Mouse (Mus musculus): ENCODE results near the gene Sycp2.

The Sycp2 gene

DNA sequence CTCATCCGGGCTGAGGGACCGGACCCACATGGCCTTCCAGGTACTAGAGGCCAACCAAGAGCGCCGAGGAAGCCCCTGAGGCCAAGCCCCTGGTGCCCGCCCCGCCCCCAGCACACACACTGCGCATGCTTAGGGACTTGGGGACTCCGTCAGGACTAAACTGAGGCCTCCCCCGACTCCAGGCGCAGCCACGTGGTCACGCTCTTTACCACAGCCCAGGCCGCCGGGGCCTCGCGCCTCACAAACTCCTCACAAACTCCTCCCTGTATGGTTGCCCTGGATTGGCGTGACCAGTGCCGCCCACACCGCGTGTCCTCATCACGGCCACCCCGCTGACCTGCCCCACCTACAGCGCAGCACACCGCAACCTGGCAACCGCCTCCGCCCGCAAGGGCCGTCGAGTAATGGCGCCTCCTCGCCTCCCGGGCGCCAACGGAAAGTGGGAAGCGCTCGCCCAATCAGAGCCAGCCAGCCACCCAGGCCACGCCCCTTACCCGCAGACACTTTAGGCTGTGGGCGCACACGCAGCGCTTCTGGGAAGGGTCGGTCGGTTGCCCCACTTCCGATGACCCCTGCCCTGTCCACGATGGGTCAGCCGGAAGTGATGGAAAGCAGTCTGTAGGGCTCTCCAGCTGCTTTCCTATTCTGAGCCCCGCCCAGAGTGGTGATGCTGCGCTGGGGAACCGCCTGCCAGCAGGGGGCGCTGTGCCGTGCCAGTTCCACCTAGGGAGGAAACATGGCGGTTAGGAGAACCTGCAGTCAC lies at the start of gene Sycp2:
Gene Sycp2, minus strand, starts transcription at position 633 of the 763 bp plus-strand sequence.
- DNase-seq (ENCODE audit: low spot score), result no peak

DNA sequence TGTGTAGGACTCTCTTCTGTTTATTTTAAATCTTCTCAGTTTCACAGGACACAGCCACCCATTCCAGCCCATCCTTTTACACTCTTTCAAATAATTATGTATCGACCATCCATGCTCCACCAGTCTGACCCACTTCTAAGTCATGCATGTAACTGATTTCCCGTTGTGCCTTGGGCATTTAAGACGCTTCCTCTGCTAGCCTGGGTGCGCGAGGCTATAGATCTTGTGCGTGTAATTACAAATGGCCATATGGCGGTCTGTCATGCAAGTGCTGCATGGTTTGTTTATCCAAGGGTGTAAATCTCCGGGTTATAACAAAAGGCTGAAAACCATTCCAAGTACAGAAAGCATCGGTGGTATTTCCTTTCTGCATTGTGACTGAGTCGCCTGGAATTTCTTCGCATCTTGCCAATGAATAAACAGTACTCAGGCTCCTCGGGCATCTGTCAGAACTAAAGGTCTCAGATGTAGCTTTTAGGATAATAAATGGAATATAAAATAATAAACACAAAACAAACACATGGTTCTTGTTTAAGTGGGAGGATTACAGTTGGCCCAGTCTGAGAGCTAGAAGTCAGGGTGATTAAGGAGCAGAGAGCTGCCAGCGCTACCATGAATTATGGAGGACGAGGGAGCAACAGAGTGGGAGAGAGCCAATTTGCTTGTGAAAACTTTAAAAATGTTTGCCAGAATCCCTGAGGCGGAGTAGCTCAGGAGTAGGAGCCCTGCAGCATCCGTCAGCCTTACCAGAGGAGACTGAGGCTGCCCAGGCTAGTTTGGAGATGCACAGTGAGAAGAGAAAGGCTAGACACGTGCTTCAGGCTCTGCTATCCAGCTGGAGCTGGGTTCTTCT lies 47.4 kb upstream of the Sycp2 start:
- DNase-seq (ENCODE audit: low spot score), result no peak

DNA sequence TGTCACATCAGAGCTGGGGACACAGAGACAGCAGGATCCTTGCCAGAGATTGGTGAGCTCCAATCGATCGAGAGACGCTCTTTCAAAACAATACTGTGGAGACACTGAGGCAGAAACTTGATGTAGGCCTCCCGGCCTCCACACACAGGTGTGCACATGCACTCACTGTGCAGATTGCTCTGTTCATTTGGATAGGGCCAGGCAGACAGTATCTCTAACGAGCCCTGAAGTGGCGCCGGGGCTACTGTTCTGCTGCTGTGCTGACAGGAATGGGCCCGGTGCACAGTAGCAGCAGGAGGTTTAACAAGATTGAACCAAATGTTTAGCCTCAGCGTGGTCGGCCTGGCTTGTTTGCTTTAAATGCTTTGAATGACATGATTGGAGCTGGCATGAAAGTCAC lies 43.5 kb upstream of the Sycp2 start:
- no peak for DNase-seq (ENCODE audit: low spot score)

DNA sequence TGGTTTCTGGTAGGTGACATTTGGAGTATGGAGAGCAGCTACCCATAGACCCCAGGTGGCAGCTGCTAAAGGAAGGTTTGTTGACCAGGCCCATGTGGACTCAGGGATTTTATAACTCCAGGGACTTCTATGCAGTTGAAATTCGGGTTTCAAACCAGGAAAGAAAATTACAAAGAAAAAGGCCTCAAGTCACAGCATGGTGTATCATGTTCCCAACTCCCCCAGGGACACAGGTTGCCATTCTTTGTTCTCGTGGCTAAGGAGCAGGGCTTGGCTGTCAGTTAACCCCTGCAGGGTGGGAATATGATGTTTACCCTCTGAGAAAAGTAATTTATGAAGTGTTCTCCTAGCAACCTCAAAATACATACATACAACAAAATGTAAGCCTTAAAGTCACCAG lies 42.8 kb upstream of the Sycp2 start:
- DNase-seq (ENCODE audit: low spot score), result no peak

DNA sequence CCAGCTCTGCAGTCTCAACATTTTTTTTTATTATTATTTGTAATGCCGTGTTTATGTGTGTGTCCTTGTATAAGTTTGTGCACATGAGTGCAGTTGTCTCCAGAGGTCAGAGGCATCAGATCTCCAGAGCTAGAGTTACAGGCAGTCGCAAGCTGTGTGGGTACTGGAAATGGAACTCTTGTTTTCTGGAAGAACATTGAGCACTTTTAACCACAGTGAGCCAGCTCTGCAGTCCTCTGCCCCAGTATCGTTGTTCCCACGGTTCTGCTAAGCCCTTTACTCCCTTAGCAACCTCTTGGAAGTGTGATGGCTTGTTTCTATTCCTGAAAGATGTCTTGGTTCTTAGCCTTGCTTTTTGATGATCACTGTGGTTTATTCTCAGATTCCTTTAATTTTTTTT lies 41.9 kb upstream of the Sycp2 start:
- DNase-seq (ENCODE audit: low spot score), result no peak

DNA sequence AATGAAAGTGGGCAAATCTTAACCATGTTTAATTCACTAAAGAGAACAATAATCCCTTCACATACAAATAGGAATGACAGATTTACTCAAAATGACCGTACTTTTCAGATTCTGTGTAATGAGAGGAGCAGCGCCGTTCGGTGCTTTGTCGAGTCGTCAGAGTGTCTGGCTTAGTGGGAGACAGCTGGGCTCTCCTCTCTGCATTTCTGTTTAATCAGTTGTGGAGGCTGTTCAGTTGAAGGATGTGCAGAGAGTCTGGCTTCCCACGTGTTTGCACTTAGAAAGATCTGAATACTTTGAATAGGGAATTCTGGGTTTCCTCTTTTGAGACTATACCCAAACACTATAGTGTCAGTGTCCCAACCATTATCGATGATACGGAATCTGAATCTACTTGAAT lies 29.8 kb upstream of the Sycp2 start:
- no peak for DNase-seq (ENCODE audit: low spot score)

DNA sequence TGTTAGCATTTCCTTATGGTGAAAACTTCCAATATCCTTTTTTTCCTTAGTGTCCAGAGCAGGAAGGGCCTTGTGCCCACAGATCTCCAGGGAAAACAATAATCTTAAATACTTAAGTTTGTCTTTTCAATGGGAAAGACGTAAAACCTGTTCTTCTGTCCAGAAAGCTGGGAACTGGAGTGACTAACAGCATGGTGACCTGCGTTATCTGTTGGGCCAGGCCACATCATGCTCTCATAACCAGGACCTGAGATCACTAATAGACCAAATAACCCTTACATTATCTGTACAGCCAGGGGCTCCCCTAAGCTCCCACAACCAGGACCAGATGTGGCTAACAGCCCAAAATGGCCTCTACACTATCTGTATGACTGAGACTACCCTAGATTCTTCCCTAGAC lies 26.4 kb upstream of the Sycp2 start:
- no peak for DNase-seq (ENCODE audit: low spot score)

DNA sequence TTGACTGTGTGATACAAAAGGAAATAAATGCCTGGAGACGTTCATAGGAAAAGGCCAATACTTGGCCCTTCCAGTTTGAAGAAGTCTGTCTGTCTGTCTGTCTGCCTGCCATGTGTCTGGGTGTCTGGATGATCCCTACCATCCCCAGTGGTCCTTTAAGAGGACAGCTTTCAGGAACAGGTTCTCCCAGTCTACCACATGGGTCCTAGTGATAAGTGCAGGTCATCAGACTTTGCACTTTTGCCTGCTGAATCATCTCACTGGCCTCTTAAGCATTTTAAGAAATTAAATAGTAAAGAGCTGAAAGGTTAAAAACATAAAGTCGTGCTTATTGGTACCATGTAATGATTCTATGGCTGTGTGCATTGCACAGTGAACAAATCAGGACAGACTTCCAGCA lies 26.0 kb upstream of the Sycp2 start:
- DNase-seq (ENCODE audit: low spot score), result no peak

DNA sequence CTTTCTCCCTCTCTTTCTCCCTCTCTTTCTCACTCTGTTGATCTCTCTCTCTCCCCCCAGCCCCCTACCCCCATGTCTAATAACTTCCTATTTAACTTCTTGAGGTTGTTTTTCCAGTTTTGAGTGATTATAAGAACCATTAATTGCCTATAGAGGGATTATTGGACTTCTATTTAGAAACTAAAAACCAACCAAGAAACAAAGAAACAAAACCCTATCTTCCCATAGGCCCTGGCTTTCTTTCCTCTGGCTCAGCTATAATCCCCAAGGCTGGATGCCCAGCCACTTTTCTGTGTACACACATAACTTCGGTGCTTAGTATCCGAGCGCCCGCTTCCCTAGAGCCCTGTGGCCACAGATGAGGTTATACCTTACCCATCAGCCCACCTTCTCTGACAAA lies 22.7 kb upstream of the Sycp2 start, which contains the start of gene Cdh26:
Gene Cdh26, plus strand, starts transcription at position 301 of the 400 bp plus-strand sequence.
- DNase-seq (ENCODE audit: low spot score), result no peak

DNA sequence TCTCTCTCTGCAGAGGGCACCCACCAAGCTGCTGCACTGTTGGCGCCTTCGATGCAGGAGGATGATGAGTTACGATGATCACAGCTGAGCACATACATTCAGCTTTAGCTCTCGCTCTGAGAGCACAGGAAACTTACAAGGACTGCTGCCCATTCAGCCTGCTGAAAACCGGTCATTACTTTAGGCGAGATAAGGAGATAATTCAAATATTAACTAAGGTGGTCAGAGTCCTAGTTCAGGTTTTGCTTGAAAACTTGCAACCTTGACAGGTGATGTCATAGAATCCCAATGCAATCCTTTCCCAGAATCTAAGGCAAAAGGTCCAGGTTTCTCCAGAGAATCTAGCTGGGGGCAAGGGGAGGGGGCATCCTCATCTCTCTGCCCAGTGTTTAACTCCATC lies 21.9 kb upstream of the Sycp2 start:
- DNase-seq (ENCODE audit: low spot score), result no peak

DNA sequence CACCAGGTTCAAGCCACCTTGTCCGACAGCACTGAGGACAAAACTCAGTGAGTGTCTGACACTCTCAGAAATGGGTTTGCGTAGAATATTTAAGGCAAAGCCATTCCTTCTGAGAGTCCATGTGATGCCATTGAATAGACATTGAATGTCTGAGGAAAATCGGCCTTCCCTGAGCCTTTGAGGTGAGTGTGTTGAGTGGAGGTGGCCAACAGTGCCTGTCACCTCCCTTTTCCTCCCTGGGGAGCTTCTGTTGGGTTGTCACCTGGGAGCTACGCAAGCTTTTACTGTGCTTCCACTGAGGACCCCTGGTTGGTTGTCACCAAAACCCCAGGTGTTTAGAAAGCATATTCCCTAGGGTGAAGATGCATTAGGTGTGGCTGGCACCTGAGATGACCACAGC lies 21.2 kb upstream of the Sycp2 start:
- DNase-seq (ENCODE audit: low spot score), result no peak

DNA sequence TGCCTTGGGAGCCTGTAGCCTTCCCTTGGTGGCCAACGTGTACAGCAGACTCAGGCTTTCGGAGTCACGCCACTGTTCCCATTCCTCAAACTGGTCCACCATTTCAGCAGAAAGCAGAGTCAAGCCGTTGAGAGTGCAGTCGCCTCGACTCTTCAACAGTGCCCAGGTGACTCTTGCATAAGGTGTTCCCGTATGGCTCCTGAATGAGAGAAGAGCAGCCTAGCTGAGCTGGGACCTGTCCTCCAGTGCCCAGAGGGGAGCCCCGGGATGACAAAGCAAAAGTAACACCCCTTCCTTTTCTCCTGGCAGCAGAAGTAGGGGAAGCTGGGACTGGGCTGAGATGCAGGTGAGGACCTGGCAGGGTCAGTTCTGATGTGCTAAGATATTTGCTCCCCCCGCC lies 20.7 kb upstream of the Sycp2 start:
- no peak for DNase-seq (ENCODE audit: low spot score)

DNA sequence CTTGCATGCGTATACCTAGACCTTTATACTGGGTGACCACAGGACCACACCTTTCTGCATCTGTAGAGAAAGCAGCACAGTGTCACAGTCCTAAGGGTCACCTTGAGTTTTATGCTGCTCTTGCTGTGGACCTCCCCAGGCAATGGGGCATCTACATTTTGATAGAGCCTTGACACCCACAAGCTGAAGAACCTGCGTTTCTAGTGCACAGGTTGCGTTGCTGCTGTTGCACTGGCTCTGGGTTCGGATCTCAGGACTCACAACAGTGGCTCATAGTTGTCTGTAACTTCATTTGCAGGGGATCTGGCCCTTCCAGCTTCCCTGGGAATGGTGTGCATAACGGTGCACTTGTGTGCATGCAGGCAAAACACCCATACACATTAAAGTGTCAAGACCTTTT lies 19.7 kb upstream of the Sycp2 start:
- DNase-seq (ENCODE audit: low spot score), result no peak

DNA sequence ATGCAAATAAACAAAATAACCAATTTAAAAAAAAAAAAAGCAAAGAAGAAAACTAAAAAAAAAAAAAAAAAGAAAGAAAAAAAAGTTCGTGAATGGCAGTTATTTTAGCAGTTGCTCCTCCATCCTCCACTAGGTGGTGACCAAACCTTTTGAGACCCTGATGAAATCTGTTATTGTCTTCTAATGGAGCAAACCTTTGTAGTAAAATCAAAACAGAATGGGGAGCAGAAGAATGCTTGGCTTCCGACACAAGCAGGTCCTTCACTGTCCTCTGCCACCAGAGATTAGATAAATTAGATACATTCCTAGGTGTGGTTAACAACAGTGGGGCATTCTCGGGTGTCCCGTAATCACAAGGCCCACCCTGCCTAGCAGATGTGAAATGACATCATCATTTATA lies 18.7 kb upstream of the Sycp2 start:
- DNase-seq (ENCODE audit: low spot score), result no peak

DNA sequence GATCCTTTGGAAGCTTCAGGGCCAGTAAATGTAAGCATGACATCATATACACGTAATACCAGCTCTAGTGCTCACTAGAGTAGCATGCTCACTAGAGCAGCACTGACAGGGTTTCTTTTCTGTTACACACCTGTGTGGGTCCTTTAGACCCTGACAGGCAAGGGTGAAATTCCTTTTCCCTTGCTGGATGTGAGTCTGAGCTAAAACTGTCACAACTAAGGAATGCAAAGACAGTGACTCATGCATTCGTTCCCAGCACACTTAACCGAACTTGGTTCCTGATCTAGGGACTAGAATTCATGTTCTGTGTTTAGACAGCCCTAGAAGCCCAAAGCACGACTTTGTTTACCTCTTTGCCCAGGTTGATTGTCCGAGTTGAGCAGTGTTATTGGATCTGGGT lies 15.7 kb upstream of the Sycp2 start:
- no peak for DNase-seq (ENCODE audit: low spot score)

DNA sequence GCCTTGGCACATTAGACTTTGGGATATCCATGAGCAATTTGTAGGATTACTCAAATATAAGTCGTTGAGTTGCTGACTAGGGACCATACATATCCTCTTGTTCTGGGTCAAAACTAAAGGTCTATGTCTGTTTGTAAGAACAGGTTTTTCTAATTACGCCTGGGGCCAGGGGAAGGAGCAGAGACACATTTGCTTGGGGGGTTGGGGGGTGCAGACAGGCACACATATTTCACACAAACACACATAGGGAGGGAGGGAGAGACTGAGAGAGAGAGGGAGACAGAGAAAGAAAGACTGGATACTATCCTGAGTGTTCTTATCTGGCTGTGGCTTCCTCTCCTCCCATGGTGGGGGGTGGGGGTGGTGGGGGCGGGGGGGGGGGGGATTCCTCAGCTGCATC lies 14.7 kb upstream of the Sycp2 start:
- no peak for DNase-seq (ENCODE audit: low spot score)

DNA sequence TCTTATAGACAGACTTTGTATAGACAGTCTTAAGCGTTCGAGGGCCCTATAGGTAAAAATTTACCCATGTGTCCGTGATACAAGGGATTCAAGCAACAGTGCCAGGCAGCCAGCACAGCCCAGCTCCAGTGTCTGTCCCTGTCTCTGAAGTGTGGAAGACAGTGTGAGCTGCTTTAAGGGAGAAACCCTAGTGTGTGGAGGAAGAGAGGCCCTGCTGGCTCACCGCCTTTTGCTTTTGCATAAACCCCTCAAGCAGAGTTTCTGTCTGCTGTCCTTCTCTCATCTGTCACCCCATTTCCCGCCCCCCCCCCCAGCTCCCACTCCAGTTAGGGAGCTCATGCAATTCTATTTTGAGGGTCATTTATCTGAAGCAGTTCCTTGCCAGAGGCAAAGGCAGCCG lies 14.1 kb upstream of the Sycp2 start:
- no peak for DNase-seq (ENCODE audit: low spot score)

DNA sequence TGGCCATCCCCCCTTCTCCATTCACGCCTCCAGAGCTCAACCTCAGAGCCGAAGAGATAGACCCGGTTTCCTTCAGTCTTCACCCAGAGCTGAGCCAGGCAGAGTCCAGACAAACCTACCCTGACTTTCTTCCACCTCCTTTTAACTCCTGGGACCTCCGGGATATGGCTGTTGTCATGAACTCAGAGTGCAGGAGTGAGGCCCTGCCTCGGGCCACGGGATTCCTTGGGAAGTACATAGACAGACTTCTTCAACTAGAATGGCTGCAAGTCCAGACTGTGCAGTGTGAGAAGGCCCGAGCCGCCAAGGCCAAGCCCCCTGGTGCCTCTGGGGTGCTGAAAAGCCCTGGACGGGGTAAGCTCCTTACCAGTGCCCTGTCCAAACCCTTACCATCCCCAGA lies 13.1 kb upstream of the Sycp2 start:
- DNase-seq (ENCODE audit: low spot score), result no peak

DNA sequence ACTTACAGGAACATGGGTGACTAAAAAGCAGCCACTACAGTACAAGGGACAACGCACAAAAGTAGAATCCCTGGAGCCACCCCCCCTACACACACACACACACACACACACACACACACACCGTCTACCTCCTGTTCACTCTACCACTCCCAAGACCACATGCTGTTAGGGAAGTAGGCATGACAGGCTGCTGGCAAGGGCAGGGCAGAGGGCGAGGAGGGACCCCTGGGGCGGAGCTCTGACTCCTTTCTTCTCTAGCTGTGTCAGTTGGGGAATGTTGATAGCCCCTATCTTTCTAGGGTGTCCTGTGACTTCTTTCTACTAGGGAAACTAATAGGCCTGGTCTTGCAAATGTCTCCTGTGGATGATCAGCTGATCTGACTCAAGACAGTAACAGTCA lies 9.5 kb upstream of the Sycp2 start:
- no peak for DNase-seq (ENCODE audit: low spot score)

DNA sequence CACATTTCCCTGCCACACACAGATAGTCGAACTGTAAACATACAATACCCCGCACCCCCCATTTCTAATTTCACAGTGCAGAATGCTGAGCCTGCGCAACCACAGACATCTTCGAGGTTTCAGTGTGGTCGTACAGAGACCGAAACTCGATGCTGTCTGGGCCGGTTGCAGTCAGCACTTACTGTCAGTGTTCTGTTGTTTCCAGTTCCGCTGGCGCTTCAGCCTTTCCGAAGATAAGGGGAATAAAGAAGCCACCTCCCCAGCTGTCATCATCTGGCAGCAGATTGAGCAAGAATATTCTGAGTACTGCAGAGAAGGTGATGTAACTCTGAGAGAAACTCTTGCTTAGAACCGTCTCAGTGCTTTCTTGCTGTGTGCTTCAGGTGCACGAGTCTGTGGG lies 8.9 kb upstream of the Sycp2 start:
- no peak for DNase-seq (ENCODE audit: low spot score)

DNA sequence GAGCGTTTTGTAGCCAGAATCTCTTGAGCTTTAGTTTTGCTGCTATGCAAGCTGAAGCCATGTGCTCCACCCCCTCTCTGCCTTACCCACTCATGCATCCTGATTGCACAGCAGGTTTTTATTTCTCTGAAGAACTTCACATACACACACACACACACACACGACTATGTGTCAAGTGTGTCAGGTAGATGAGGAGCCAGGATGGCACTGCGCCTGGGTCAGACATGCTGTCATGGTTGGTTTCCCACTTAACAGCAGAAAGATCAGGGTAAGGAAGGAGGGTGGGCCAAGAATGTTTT lies 7.6 kb upstream of the Sycp2 start:
- DNase-seq (ENCODE audit: low spot score), result no peak

DNA sequence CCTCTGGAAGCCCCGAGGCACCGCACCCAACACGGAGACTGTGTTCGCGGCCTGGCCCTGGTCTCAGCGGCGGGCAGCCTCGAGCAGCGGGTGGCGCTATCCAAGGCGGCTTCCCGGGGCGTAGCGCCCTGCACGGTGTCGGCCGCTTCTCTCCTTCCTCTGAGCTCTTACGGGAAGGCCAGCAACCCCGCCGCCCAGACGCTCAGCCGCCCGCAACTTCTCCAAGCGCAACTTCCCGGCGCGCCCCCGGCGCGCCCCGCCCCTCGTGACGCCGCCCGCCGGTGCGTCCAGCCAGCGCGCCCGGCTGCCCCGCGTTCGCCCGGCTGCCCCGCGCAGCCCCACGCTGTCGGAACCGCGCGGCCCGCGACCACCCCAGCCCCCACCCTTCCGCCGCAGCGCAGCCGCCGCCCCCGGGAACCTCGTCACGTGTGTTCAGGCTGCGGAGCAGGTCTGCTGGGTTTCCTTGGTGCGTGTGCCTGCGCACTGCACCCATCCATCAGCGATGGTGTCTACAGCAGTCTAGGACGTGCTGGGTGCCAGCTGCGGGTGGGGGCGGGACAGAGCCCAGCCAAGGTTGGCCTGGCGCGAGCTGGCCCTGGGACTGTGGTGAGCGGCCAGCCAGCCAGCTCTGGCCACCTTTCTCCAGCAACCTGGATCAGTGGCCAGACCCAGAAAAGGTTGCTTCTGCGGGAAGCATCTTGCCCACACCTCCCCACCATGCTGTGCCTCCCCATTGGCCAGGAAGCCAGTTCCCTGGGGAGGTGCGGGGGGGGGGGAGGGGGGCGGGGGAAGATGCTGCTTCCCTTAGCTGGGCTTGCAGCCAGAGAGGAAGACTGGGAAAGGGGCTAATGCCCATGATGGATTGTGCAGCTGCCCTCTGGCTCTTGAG lies 7.0 kb upstream of the Sycp2 start, which contains the start of the genes Ppp1r3d and Fam217b:
Gene Ppp1r3d, minus strand, starts transcription at position 212 of the 889 bp plus-strand sequence.
Gene Fam217b, plus strand, starts transcription at position 264 of the 889 bp plus-strand sequence.
- no peak for DNase-seq (ENCODE audit: low spot score)

All from c-Kit-positive CD71-positive TER-119-positive erythroid progenitor cells, embryonic 14.5 days (primary cell).